Comparison of ENCODE assay signal across 20 mouse cellular contexts in the genomic region with DNA sequence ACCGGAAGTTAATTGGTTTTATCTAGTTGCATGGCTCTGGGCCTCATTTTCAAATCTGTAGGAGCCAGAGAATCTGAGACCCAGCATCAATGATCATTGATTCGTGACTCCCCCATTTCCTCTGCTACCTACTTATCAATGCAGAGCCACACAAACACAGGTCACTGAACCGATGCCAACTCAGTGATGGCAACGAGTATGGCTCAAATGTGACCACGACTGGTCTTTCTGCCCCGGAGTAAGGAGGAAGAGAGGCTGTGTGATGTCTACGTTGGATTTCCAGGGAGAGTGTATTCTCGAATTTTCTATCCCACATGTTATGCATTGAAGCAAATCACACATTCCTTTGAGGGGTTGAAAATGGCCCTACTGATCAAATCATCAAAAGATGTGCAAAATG. TPM values are rescaled to one million over a fixed set of nuclear protein-coding genes. Genes with fewer than 3 reads are reported as not detected.
DNase-seq lines count a peak whose midpoint lies in the region; ATAC-seq and TF ChIP-seq lines count a peak whose summit lies in the region.
"Had no signal": no experiment of that assay in that cellular context is flagged by ENCODE, and none has a peak within 500 bp of the region (broad histone marks: within the 10 kb centered on the region; RNA-seq: fewer than 3 reads in every experiment).

No protein-coding gene starts in this region.

- no peaks in the 10 kb centered on the region for H3K27me3 ChIP-seq in neural tube, embryonic 14.5 days (ENCODE audit: control insufficient read depth, insufficient read depth, low read length)

- H3K9ac ChIP-seq in neural tube, embryonic 14.5 days (replicated peaks; ENCODE audit: low read depth, low read length), result 0 out of 2 replicates have a peak overlapping the region, but pooled peaks have one; percentile 11
- H3K9ac ChIP-seq: embryonic facial prominence, embryonic 13.5 days; heart, embryonic 15.5 days; midbrain, embryonic 12.5 days; neural tube, embryonic 12.5 days; stomach, embryonic 15.5 days had no signal

- H3K27ac ChIP-seq in neural tube, embryonic 14.5 days (ENCODE audit: low read depth, low read length), result no peak overlapping the region
- H3K27ac ChIP-seq: embryonic facial prominence, embryonic 13.5 days; heart, embryonic 15.5 days; midbrain, embryonic 12.5 days; neural tube, embryonic 12.5 days; stomach, embryonic 15.5 days had no signal

- no peak for TF ChIP-seq POLR2A in lung, adult 2 months (IDR thresholded peaks at IDR 0.05; ENCODE audit: borderline replicate concordance, extremely low read depth, low read depth, low read length)

- intact Hi-C loops in left cerebral cortex, postnatal 4 days (cut with DNase I), result loop anchor here (10.0 kb wide), 2 partner anchors 90 to 710 kb away; no protein-coding TSS in a partner anchor

- peak; percentile 58 for DNase-seq in cerebellum, adult 11-12 months
- DNase-seq in lung, adult 2 months, result no peak
- no peak for DNase-seq in lung, adult 18-20 months
- peak; percentile 42 to 48 for DNase-seq in cerebellum, postnatal 14 days
- no peak for DNase-seq in left cerebral cortex, postnatal 4 days
- no peak for DNase-seq in ovary, postnatal 10 days (ENCODE audit: low spot score)
- DNase-seq: adrenal gland, postnatal 25 days; lung, postnatal 36 days; retina, postnatal 1 day; spleen, adult 18-20 months had no signal

- H3K9me3 ChIP-seq in neural tube, embryonic 14.5 days (ENCODE audit: control insufficient read depth, low read length), result no peaks in the 10 kb centered on the region
- H3K9me3 ChIP-seq: embryonic facial prominence, embryonic 13.5 days; heart, embryonic 15.5 days; midbrain, embryonic 12.5 days; neural tube, embryonic 12.5 days; stomach, embryonic 15.5 days had no signal

- peak overlapping the region; percentile 23 for H3K4me3 ChIP-seq in lung, adult 2 months (replicated peaks; ENCODE audit: extremely low read depth, low read depth, low read length)
- peak overlapping the region; percentile 44; the same call in 1 of the 2 replicates for H3K4me3 ChIP-seq in neural tube, embryonic 14.5 days (ENCODE audit: low read depth, low read length)
- H3K4me3 ChIP-seq: midbrain, embryonic 12.5 days; neural tube, embryonic 12.5 days; stomach, embryonic 15.5 days had no signal

- no peaks in the 10 kb centered on the region for H3K36me3 ChIP-seq in neural tube, embryonic 14.5 days (ENCODE audit: control insufficient read depth, insufficient read depth, low read length)
- H3K36me3 ChIP-seq: embryonic facial prominence, embryonic 13.5 days; heart, embryonic 15.5 days; midbrain, embryonic 12.5 days; neural tube, embryonic 12.5 days; stomach, embryonic 15.5 days had no signal

- ATAC-seq in cerebellum, adult (ENCODE audit: insufficient number of reproducible peaks, low FRiP score, low TSS enrichment), result no peak
- no peak for ATAC-seq in neural tube, embryonic 14.5 days (ENCODE audit: low read depth)

- 68% methylated on average over 8 of the region's 8 CpGs for WGBS in lung, adult 2 months
- 73% methylated on average over 8 of the region's 8 CpGs for WGBS in neural tube, embryonic 14.5 days

- no peak for TF ChIP-seq CTCF in lung, adult 2 months (IDR thresholded peaks at IDR 0.05; ENCODE audit: insufficient read depth, low read length)

- peak overlapping the region; percentile 27; the same call in 1 of the 2 replicates for H3K4me2 ChIP-seq in neural tube, embryonic 14.5 days (ENCODE audit: low read depth, low read length)
- H3K4me2 ChIP-seq: stomach, embryonic 15.5 days had no signal

- no peaks in the 10 kb centered on the region for H3K4me1 ChIP-seq in lung, adult 2 months (ENCODE audit: control insufficient read depth, insufficient read depth, low read length)
- H3K4me1 ChIP-seq in neural tube, embryonic 14.5 days (ENCODE audit: control insufficient read depth, insufficient read depth, low read length), result no peaks in the 10 kb centered on the region; the same call in 1 of the 2 replicates

RNA-seq across cellular contexts. Expression of a gene that starts 2.0 kb away (rescaled TPM):
- polyA plus RNA-seq in lung, adult 2 months (2012; rRNA removed), result 3.7 and 8.2 TPM in 2 replicates
- polyA plus RNA-seq in neural tube, embryonic 14.5 days (2014; fragmentation: Nextera tagmentation; extraction: Ambion mirVana), result 109 and 197 TPM in 2 replicates
- total RNA-seq in left cerebral cortex, postnatal 4 days (2021), result 100 to 1,000 TPM; 184 to 192 TPM
- total RNA-seq: gastrocnemius, adult 18-20 months; granulocyte monocyte progenitor cell, adult 5-6 weeks had no signal
- polyA plus RNA-seq: liver, embryonic 16.5 days had no signal

RNA-seq across cellular contexts. Expression of a gene that starts 21.4 kb away (rescaled TPM):
- not detected in 2 replicates for polyA plus RNA-seq in lung, adult 2 months (2012; rRNA removed)
- 0.48 and 0.67 TPM in 2 replicates for polyA plus RNA-seq in neural tube, embryonic 14.5 days (2014; fragmentation: Nextera tagmentation; extraction: Ambion mirVana)
- 1 to 10 TPM; 2.0 TPM for total RNA-seq in left cerebral cortex, postnatal 4 days (2021)
- total RNA-seq: gastrocnemius, adult 18-20 months; granulocyte monocyte progenitor cell, adult 5-6 weeks had no signal

Comparison
In these comparisons a context has a peak if more than half of its experiments do, and no peak if none do; other contexts are left out.
1. DNase-seq: peak in cerebellum, adult 11-12 months (single experiment) and cerebellum, postnatal 14 days (2 of 2); none in lung, adult 2 months (single experiment), lung, adult 18-20 months (0 of 2), left cerebral cortex, postnatal 4 days (single experiment) and ovary, postnatal 10 days (single experiment).
2. RNA of a gene that starts 2.0 kb away (polyA plus RNA-seq): 109 to 197 TPM in neural tube, embryonic 14.5 days; 3.7 to 8.2 TPM in lung, adult 2 months; every median in the first group is over 10 times any median in the second.